Mouse (Mus musculus) spleen, adult 2 months (tissue): ENCODE measurements around the gene Cluh. TPM values are rescaled to one million over a fixed set of nuclear protein-coding genes. Genes with fewer than 3 reads are reported as not detected.

Source experiments
- DNase-seq, 2 experiments: peaks; one replicate each; pipeline versions ENCODE4 v3.0.0 to v3.0.0-alpha.2; 2012 to 2021; ENCODE audit warnings: low spot score in 2 of 2, low read depth in 1 of 2
- H3K27ac ChIP-seq: fragments of 200-500 bp; 2 replicates; pipeline ENCODE4 v1.5.1; 2012; ENCODE audit warnings: low read length, inconsistent platforms; ENCODE audit not compliant: insufficient read depth
- H3K27me3 ChIP-seq: fragments of 200-500 bp; 2 replicates; pipeline ENCODE4 v1.6.1; 2012; ENCODE audit warnings: mild to moderate bottlenecking, moderate library complexity, low read length, inconsistent platforms; ENCODE audit not compliant: control insufficient read depth, insufficient read depth
- H3K36me3 ChIP-seq: fragments of 200-500 bp; 2 replicates; pipeline ENCODE4 v1.6.1; 2012; ENCODE audit warnings: mild to moderate bottlenecking, low read length, inconsistent platforms; ENCODE audit not compliant: control insufficient read depth, insufficient read depth
- H3K4me1 ChIP-seq: fragments of 200-500 bp; 2 replicates; pipeline ENCODE4 v1.6.1; 2011; ENCODE audit warnings: inconsistent platforms; ENCODE audit not compliant: control insufficient read depth, insufficient read depth, insufficient read length
- H3K4me3 ChIP-seq: fragments of 200-500 bp; 2 replicates; pipeline ENCODE4 v1.5.1; 2011; ENCODE audit warnings: mild to moderate bottlenecking, inconsistent platforms; ENCODE audit not compliant: insufficient read depth, insufficient read length; ENCODE audit errors: extremely low read depth
- CTCF ChIP-seq: fragments of 200-500 bp; IDR thresholded peaks from 2 replicates; pipeline ENCODE4 v1.5.1; 2011; ENCODE audit warnings: mild to moderate bottlenecking, inconsistent platforms; ENCODE audit not compliant: insufficient read depth, insufficient read length, insufficient replicate concordance; ENCODE audit errors: extremely low read depth
- POLR2A ChIP-seq: fragments of 200-500 bp; IDR thresholded peaks from 2 replicates; pipeline ENCODE4 v1.6.1; 2011; ENCODE audit warnings: low read depth, low read length, inconsistent platforms
- WGBS: fragments of 180-500 bp; shearing (Covaris S2); methylation state at CpG from one replicate; pipeline ENCODE4 v1.1.7; 2018; 5-methylcytosine and 5-hydroxymethylcytosine counted together
- polyA plus RNA-seq: library from polyadenylated mRNA; depleted of rRNA; stranded (reverse); fragments of >200 nt; gene quantifications from 2 replicates; pipeline ENCODE4 v1.2.3, GENCODE M21; 2012

Cluh gene
- polyA plus RNA-seq, 1 experiment = 24.7 TPM

DNA sequence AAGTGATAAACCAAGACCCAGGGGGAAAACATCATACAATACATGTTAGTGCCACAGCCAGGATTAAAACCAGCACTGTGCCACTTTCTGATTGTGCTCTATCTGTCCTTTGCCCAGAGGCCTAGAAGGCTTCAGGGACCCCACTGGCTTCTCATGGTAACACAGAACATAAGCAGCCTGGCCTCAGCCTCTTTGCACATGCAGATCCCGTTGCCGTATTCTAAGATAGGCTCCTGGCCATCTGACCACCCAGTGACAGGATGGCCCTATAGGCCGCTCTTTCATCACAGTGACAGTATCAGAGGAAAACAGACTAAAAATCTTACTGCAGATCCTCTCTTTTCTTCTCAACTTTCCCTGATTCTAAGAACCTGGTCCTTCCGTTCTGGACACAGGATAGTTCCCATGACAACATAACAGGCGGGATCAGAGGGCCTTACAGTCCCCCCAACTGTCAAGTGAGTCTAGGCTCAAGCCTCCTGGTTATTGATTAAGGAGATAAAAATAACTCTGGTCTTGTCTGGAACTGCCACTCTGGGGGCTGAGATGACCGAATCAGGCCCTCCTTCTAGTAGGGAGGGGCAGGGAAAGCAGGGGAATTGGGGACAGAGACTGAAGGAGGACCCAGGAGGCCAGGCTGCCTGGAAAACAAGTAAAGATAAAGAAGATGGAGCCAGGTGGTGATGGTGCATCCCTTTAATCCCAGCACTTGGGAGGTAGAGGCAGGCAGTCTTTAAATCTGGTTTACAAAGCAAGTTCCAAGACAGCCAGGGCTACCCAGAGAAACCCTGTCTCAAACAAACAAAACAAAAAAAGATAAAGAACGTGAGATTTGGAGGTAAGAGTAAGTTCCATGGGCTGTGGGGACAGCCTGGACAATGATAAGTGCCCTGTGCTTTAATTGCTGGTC, 17.2 kb upstream of the Cluh start:
- TF ChIP-seq POLR2A (no peak), CTCF (no peak)
- no peak for DNase-seq
- Histone ChIP-seq H3K27ac (no peak overlapping the region), H3K4me3 (no peak overlapping the region), H3K27me3 (0 out of 2 replicates have a peak, but pooled peaks cover 1% of the 10 kb centered on the region), H3K36me3 (no peaks in the 10 kb centered on the region), H3K4me1 (no peaks in the 10 kb centered on the region)
- WGBS = 83% methylated on average over 7 of the region's 7 CpGs

GRCm38 (mm10) chr11:74634490-74635275, 14.6 kb upstream of the Cluh start:
- 70% methylated on average over 5 of the region's 5 CpGs for WGBS
- H3K4me1 ChIP-seq = peaks cover 8% of the 10 kb centered on the region
- no peak overlapping the region for H3K27ac ChIP-seq
- H3K27me3 ChIP-seq = peaks cover 9% of the 10 kb centered on the region
- no peaks in the 10 kb centered on the region for H3K36me3 ChIP-seq
- H3K4me3 ChIP-seq = no peak overlapping the region
- DNase-seq = peak; percentile 48 to 57
- TF ChIP-seq CTCF (peak; percentile 68; the same call in 1 of the 2 replicates), POLR2A (no peak)

GRCm38 (mm10) chr11:74637486-74637885, 11.8 kb upstream of the Cluh start:
- no peak for DNase-seq
- Histone ChIP-seq H3K4me3 (peak overlapping the region; percentile 59; the same call in 1 of the 2 replicates), H3K4me1 (peaks cover 8% of the 10 kb centered on the region), H3K27ac (no peak overlapping the region), H3K27me3 (peaks cover 9% of the 10 kb centered on the region), H3K36me3 (no peaks in the 10 kb centered on the region)
- WGBS = 36% methylated on average over 8 of the region's 8 CpGs
- no peak for TF ChIP-seq POLR2A
- TF ChIP-seq CTCF = no peak

GRCm38 (mm10) chr11:74637971-74638790, 11.1 kb upstream of the Cluh start:
- TF ChIP-seq CTCF (0 out of 2 replicates have a peak, but pooled peaks have one; percentile 20), POLR2A (no peak)
- Histone ChIP-seq H3K4me3 (peak overlapping the region; percentile 59; the same call in 1 of the 2 replicates), H3K36me3 (no peaks in the 10 kb centered on the region), H3K27ac (peak overlapping the region; percentile 53; the same call in 1 of the 2 replicates), H3K4me1 (peaks cover 8% of the 10 kb centered on the region), H3K27me3 (peaks cover 9% of the 10 kb centered on the region)
- DNase-seq = peak in 1 of 2 experiments; percentile 46
- WGBS = 2% methylated on average over 82 of the region's 86 CpGs

- TF ChIP-seq POLR2A (no peak), CTCF (no peak)
- Histone ChIP-seq H3K36me3 (no peaks in the 10 kb centered on the region), H3K4me3 (peak overlapping the region; percentile 59; the same call in 1 of the 2 replicates), H3K27me3 (peaks cover 9% of the 10 kb centered on the region), H3K4me1 (peaks cover 8% of the 10 kb centered on the region), H3K27ac (no peak overlapping the region)
- DNase-seq = no peak
- 52% methylated on average over 9 of the region's 9 CpGs for WGBS
These were observed 10.4 kb upstream of the Cluh start for GRCm38 (mm10) chr11:74638791-74639411.

GRCm38 (mm10) chr11:74639628-74640027, 9.7 kb upstream of the Cluh start:
- no peak overlapping the region for H3K27ac ChIP-seq
- no peak for TF ChIP-seq CTCF
- TF ChIP-seq POLR2A = no peak
- H3K4me3 ChIP-seq = no peak overlapping the region

More at GRCm38 (mm10) chr11:74639628-74640027, 9.7 kb upstream of the Cluh start:
- H3K36me3 ChIP-seq = no peaks in the 10 kb centered on the region
- H3K27me3 ChIP-seq = peaks cover 9% of the 10 kb centered on the region
- H3K4me1 ChIP-seq = peaks cover 8% of the 10 kb centered on the region
- no peak for DNase-seq
- WGBS = 50% methylated on average over 1 of the region's 1 CpGs
